Mouse (Mus musculus) intestine, embryonic 16.5 days (tissue): ENCODE measurements at regions not wholly inside any gene's neighbourhood (a gene's known extent, or its start where the extent isn't known, plus 50 kb on each side); places are given as distances from the start of the nearest gene placed in this dataset.

ENCODE experiments used
- ATAC-seq: fragments of 200-750 bp; cut with Nextera tagmentation; 2 replicates; pipeline ENCODE4 v1.8.0; 2017; ENCODE audit warnings: moderate TSS enrichment, moderate library complexity
- H3K27ac ChIP-seq: fragments of 300-500 bp; sonication (generic); 2 replicates; pipeline ENCODE4 v1.5.1; 2014; ENCODE audit warnings: mild to moderate bottlenecking, low read length
- H3K27me3 ChIP-seq: fragments of 300-500 bp; sonication (generic); replicated peaks from 2 replicates; pipeline ENCODE4 v1.6.1; 2014; ENCODE audit warnings: low read length, control low read depth, mixed read lengths; ENCODE audit not compliant: control insufficient read depth, insufficient read depth
- H3K36me3 ChIP-seq: fragments of 300-500 bp; sonication (generic); 2 replicates; pipeline ENCODE4 v1.6.1; 2014; ENCODE audit warnings: low read length, control low read depth; ENCODE audit not compliant: control insufficient read depth, insufficient read depth
- H3K4me1 ChIP-seq: fragments of 300-500 bp; sonication (generic); 2 replicates; pipeline ENCODE4 v1.6.1; 2014; ENCODE audit warnings: low read length, control low read depth, mixed read lengths; ENCODE audit not compliant: control insufficient read depth, insufficient read depth
- H3K4me2 ChIP-seq: fragments of 300-500 bp; sonication (generic); 2 replicates; pipeline ENCODE4 v1.6.1; 2014; ENCODE audit warnings: low read depth, low read length, control low read depth
- H3K4me3 ChIP-seq: fragments of 300-500 bp; sonication (generic); 2 replicates; pipeline ENCODE4 v1.5.1; 2014; ENCODE audit warnings: mild to moderate bottlenecking, low read length
- H3K9ac ChIP-seq: fragments of 300-500 bp; sonication (generic); 2 replicates; pipeline ENCODE4 v1.6.1; 2014; ENCODE audit warnings: low read depth, low read length
- H3K9me3 ChIP-seq: fragments of 300-500 bp; sonication (generic); 2 replicates; pipeline ENCODE4 v1.6.1; 2016; ENCODE audit warnings: low read length, control low read depth; ENCODE audit not compliant: control insufficient read depth
- WGBS: fragments of 180-500 bp; shearing (Covaris S2); extraction: QIAGEN DNeasy Blood & Tissue Kit; methylation state at CpG from one replicate; pipeline ENCODE4 v1.1.7; 2014; 5-methylcytosine and 5-hydroxymethylcytosine counted together

- WGBS, result 52% methylated on average over 16 of the region's 16 CpGs
These were observed 127.3 kb upstream of the Sdk2 start for GRCm38 (mm10) chr11:114194055-114194706.

DNA sequence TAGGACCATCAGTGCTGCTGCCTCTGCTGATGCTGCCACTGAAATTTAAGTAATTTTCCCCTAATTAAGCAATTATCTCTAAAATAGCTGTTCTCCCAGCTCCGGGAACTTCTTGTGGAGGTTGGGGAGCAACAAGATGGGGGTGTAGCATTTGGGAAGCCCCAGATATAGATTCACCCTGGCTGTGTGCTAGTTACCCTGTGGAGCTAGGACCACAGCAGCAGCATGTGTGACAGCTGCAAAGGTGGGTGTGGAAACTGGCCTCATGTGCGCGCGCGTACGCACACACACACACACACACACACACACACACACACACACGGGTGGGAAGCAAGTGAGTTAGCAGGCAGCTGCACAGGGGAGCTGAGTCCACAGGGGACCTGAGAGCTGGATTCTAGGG lies 126.2 kb upstream of the Sdk2 start:
- WGBS, result 89% methylated on average over 7 of the region's 7 CpGs
- H3K4me2 ChIP-seq, result no peak overlapping the region

More at GRCm38 (mm10) chr11:114194055-114194706, 127.3 kb upstream of the Sdk2 start:
- Histone ChIP-seq H3K27me3 (no peaks in the 10 kb centered on the region), H3K4me3 (no peak overlapping the region), H3K27ac (no peak overlapping the region), H3K36me3 (no peaks in the 10 kb centered on the region), H3K9ac (no peak overlapping the region), H3K4me1 (peaks cover 11% of the 10 kb centered on the region), H3K4me2 (no peak overlapping the region), H3K9me3 (no peaks in the 10 kb centered on the region)
- ATAC-seq, result no peak

DNA sequence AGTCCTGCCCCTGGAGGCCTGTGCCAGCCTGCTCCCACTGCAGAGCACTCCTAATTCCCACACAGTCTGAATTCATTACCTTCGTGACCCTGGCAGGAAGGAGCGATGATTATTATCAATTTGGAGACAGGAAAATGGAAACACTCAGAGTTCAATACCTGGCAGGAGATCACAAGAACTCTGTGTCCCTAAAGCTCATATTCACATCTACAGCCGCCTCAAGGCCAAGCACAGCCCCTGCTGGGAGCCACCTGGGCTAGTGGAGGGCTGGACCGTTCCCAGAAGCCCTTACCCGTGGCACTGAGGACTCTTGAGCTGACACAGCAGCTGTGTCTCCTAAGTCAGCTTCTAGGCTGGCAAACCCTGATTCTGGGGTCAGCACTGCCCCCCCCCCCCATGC lies 124.8 kb upstream of the Sdk2 start:
- WGBS, result 64% methylated on average over 5 of the region's 5 CpGs
- H3K9me3 ChIP-seq, result no peaks in the 10 kb centered on the region
- ATAC-seq, result no peak
- no peaks in the 10 kb centered on the region for H3K4me1 ChIP-seq
- no peaks in the 10 kb centered on the region for H3K27me3 ChIP-seq
- no peaks in the 10 kb centered on the region for H3K36me3 ChIP-seq
- no peak overlapping the region for H3K4me2 ChIP-seq
- no peak overlapping the region for H3K9ac ChIP-seq
- H3K4me3 ChIP-seq, result no peak overlapping the region
- no peak overlapping the region for H3K27ac ChIP-seq

More for the DNA sequence above, 126.2 kb upstream of the Sdk2 start:
- H3K27me3 ChIP-seq, result no peaks in the 10 kb centered on the region
- H3K36me3 ChIP-seq, result no peaks in the 10 kb centered on the region
- no peak overlapping the region for H3K4me3 ChIP-seq
- ATAC-seq, result no peak
- H3K9me3 ChIP-seq, result no peaks in the 10 kb centered on the region
- H3K4me1 ChIP-seq, result 0 out of 2 replicates have a peak, but pooled peaks cover 4% of the 10 kb centered on the region
- no peak overlapping the region for H3K9ac ChIP-seq
- H3K27ac ChIP-seq, result no peak overlapping the region

GRCm38 (mm10) chr11:114184970-114185882 lies 118.4 kb upstream of the Sdk2 start:
- Histone ChIP-seq H3K9me3 (no peaks in the 10 kb centered on the region), H3K4me1 (peaks cover 3% of the 10 kb centered on the region; the same call in 1 of the 2 replicates), H3K9ac (no peak overlapping the region), H3K4me2 (no peak overlapping the region), H3K27me3 (0 out of 2 replicates have a peak, but pooled peaks cover 2% of the 10 kb centered on the region), H3K27ac (no peak overlapping the region), H3K4me3 (no peak overlapping the region), H3K36me3 (no peaks in the 10 kb centered on the region)
- WGBS, result 30% methylated on average over 18 of the region's 18 CpGs
- peak; percentile 64; the same call in 1 of the 2 replicates for ATAC-seq

DNA sequence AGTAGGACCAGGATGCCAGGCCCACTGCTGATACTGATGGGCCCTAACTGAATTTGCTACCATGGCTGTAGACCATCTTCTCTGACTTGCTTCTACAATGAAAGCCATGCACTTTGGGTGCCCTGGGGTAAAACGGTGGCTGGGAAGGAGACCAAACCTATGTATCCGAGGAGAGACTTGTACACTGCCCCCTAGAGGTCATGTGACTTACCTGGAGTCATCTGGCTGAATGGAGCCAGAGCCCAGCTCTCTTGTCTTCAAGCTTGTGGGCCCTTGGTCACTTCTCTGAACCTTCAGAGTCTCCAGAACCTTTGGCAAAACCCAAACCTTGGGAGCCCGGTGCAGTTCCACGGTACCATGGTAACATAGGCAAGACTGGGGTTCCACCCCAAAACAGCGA lies 117.6 kb upstream of the Sdk2 start:
- WGBS, result 80% methylated on average over 5 of the region's 5 CpGs
- Histone ChIP-seq H3K9ac (no peak overlapping the region), H3K4me2 (no peak overlapping the region), H3K36me3 (no peaks in the 10 kb centered on the region), H3K27me3 (0 out of 2 replicates have a peak, but pooled peaks cover 2% of the 10 kb centered on the region), H3K4me1 (peaks cover 3% of the 10 kb centered on the region; the same call in 1 of the 2 replicates), H3K4me3 (no peak overlapping the region), H3K27ac (no peak overlapping the region), H3K9me3 (no peaks in the 10 kb centered on the region)
- ATAC-seq, result no peak

GRCm38 (mm10) chr11:114183231-114183630 lies 116.4 kb upstream of the Sdk2 start:
- H3K36me3 ChIP-seq, result no peaks in the 10 kb centered on the region
- no peaks in the 10 kb centered on the region for H3K9me3 ChIP-seq
- H3K27me3 ChIP-seq, result 0 out of 2 replicates have a peak, but pooled peaks cover 2% of the 10 kb centered on the region
- no peak overlapping the region for H3K27ac ChIP-seq
- 87% methylated on average over 10 of the region's 10 CpGs for WGBS
- ATAC-seq, result no peak
- peaks cover 6% of the 10 kb centered on the region; the same call in 1 of the 2 replicates for H3K4me1 ChIP-seq
- H3K4me2 ChIP-seq, result no peak overlapping the region
- H3K9ac ChIP-seq, result no peak overlapping the region
- no peak overlapping the region for H3K4me3 ChIP-seq

- ATAC-seq, result 0 out of 2 replicates have a peak, but pooled peaks have one; percentile 11
These were observed 112.1 kb upstream of the Sdk2 start for GRCm38 (mm10) chr11:114178746-114179472.

GRCm38 (mm10) chr11:114177789-114178188 lies 110.9 kb upstream of the Sdk2 start:
- Histone ChIP-seq H3K4me3 (no peak overlapping the region), H3K9ac (no peak overlapping the region), H3K9me3 (no peaks in the 10 kb centered on the region), H3K27me3 (0 out of 2 replicates have a peak, but pooled peaks cover 2% of the 10 kb centered on the region), H3K4me1 (peaks cover 20% of the 10 kb centered on the region), H3K36me3 (no peaks in the 10 kb centered on the region), H3K27ac (no peak overlapping the region), H3K4me2 (no peak overlapping the region)
- WGBS, result 49% methylated on average over 4 of the region's 4 CpGs
- peak; percentile 67 for ATAC-seq

More at GRCm38 (mm10) chr11:114178746-114179472, 112.1 kb upstream of the Sdk2 start:
- Histone ChIP-seq H3K9ac (no peak overlapping the region), H3K27ac (no peak overlapping the region), H3K4me3 (no peak overlapping the region), H3K9me3 (no peaks in the 10 kb centered on the region), H3K27me3 (0 out of 2 replicates have a peak, but pooled peaks cover 2% of the 10 kb centered on the region), H3K36me3 (no peaks in the 10 kb centered on the region), H3K4me2 (no peak overlapping the region), H3K4me1 (peaks cover 20% of the 10 kb centered on the region)
- whole genome bisulfite sequencing, result 73% methylated on average over 6 of the region's 6 CpGs

DNA sequence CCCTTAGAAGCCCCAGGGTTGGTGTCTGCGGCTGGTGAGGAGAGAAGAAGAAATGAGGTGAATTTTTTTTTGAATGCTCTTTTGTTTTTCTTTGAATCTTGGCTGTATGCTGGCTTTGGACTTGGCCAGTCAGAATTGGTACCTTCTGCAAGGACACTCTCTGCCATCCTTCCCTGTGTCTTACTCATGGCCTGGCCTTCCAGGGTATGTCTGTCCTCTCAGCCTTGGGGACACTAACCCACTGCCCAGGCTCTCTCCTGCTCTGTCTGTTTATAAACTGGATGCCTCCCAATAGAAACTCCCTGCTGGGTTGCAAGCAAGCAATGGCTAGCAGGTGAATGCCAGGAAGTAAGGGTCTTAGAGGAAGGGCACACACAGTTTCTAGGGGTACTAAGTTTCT lies 110.4 kb upstream of the Sdk2 start:
- Histone ChIP-seq H3K27me3 (0 out of 2 replicates have a peak, but pooled peaks cover 2% of the 10 kb centered on the region), H3K9ac (no peak overlapping the region), H3K36me3 (no peaks in the 10 kb centered on the region), H3K4me3 (no peak overlapping the region), H3K4me2 (no peak overlapping the region), H3K27ac (no peak overlapping the region), H3K4me1 (peaks cover 20% of the 10 kb centered on the region), H3K9me3 (no peaks in the 10 kb centered on the region)
- no peak for ATAC-seq
- WGBS, result 64% methylated on average over 1 of the region's 1 CpGs
